ENCODE assay signal across 8 mouse cellular contexts in genomic region chr16:37109285-37109684, GRCm38 (mm10).
DNase-seq lines count a peak whose midpoint lies in the region; TF ChIP-seq lines count a peak whose summit lies in the region.
"Had no signal": no experiment of that assay in that cellular context is flagged by ENCODE, and none has a peak within 500 bp of the region (broad histone marks: within the 10 kb centered on the region; RNA-seq: fewer than 3 reads in every experiment).

No protein-coding gene starts in this region.

- TF ChIP-seq CTCF in E14TG2a.4 (conservative IDR thresholded peaks at IDR 0.05; ENCODE audit: low read length) = peak; percentile 28

- H3K27me3 ChIP-seq in E14TG2a.4 (ENCODE audit: insufficient read depth, low read length) = no peaks in the 10 kb centered on the region
- no peaks in the 10 kb centered on the region for H3K27me3 ChIP-seq in midbrain, embryonic 10.5 days (ENCODE audit: low read depth, poor library complexity, severe bottlenecking)

- WGBS in large intestine, adult 2 months = 17% methylated on average over 3 of the region's 3 CpGs
- WGBS in midbrain, embryonic 10.5 days = 50% methylated on average over 3 of the region's 3 CpGs

- H3K4me3 ChIP-seq in E14TG2a.4 (replicated peaks; ENCODE audit: low read length) = no peak overlapping the region
- H3K4me3 ChIP-seq in midbrain, embryonic 10.5 days = no peak overlapping the region

- peaks cover 4% of the 10 kb centered on the region; the same call in 1 of the 2 replicates for H3K4me1 ChIP-seq in E14TG2a.4 (replicated peaks; ENCODE audit: low read depth, low read length)
- H3K4me1 ChIP-seq in midbrain, embryonic 10.5 days = peaks cover 5% of the 10 kb centered on the region

- no peak overlapping the region for H3K27ac ChIP-seq in midbrain, embryonic 10.5 days (replicated peaks)
- H3K27ac ChIP-seq: macrophage had no signal

- intact Hi-C loops in heart, postnatal 10 days (cut with DNase I) = loop anchor here (1.0 to 10.0 kb wide), 3 partner anchors 573 to 1086 kb away; no protein-coding TSS in a partner anchor

- DNase-seq in ZHBTc4 (ENCODE audit: low read depth, low spot score) = peak; percentile 69
- DNase-seq in embryo, embryonic 10.5 days (ENCODE audit: low spot score) = peak; percentile 86
- DNase-seq in heart, postnatal 10 days = peak; percentile 61 to 67
- DNase-seq in large intestine, adult 2 months (ENCODE audit: low read depth, low spot score) = peak; percentile 10
- peak; percentile 36 for DNase-seq in midbrain, embryonic 10.5 days (ENCODE audit: low spot score)
- peak; percentile 52 for DNase-seq in telencephalon, adult 2 months (ENCODE audit: low read depth, low spot score)

- H3K36me3 ChIP-seq in E14TG2a.4 (ENCODE audit: insufficient read depth, low read length) = no peaks in the 10 kb centered on the region
- H3K36me3 ChIP-seq in midbrain, embryonic 10.5 days = no peaks in the 10 kb centered on the region

- H3K9me3 ChIP-seq in E14TG2a.4 (ENCODE audit: low read length) = no peaks in the 10 kb centered on the region
- no peaks in the 10 kb centered on the region for H3K9me3 ChIP-seq in midbrain, embryonic 10.5 days (replicated peaks)

Comparison
In these comparisons a context has a peak if more than half of its experiments do, and no peak if none do; other contexts are left out.
1. DNase-seq: peak in every context shown above with its lines; median percentile 86 in embryo, embryonic 10.5 days; 69 in ZHBTc4; 64 in heart, postnatal 10 days; 52 in telencephalon, adult 2 months; 36 in midbrain, embryonic 10.5 days; 10 in large intestine, adult 2 months.